Mouse (Mus musculus) erythroblast, embryonic 14.5 days (primary cell): ENCODE measurements around the gene Lama4.

Experiments
- GATA1 ChIP-seq: IDR thresholded peaks from 2 replicates; pipeline ENCODE4 v1.6.1; 2012; ENCODE audit warnings: low read length, inconsistent platforms, mixed read lengths
- TAL1 ChIP-seq: IDR thresholded peaks from 3 replicates; pipeline ENCODE4 v1.6.1; 2012; ENCODE audit warnings: low read length, inconsistent platforms, mixed read lengths

DNA sequence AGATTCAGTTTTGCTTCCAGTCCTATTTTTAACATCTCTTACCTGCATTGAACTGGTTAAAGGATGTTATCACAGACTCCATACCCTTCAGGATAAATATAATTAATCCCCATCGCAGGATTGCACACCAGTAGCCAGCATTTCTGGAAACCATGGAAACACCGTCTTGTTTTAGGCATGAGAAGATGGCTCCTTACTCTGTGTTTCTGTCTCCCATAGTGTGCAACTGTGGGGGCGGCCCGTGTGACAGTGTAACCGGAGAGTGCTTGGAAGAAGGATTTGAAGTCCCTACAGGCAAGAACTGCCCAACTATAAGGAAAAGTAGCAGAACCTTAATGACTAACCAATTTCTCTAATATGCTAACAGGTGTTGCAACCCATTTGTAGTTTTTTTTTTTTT is 63.1 kb downstream of the Lama4 start:
- TF ChIP-seq GATA1, result no peak
- no peak for TF ChIP-seq TAL1
